Mouse (Mus musculus) ES-Bruce4 (cell line): ENCODE measurements around the gene Ltbp4.

Experiments used
- CTCF ChIP-seq: IDR thresholded peaks from one replicate; pipeline ENCODE4 v1.8.1; 2011; ENCODE audit warnings: low read depth, low read length
- EP300 ChIP-seq: IDR thresholded peaks from 2 replicates; pipeline ENCODE4 v1.6.1; 2011; ENCODE audit warnings: low read depth, low read length; ENCODE audit not compliant: insufficient read depth
- POLR2A ChIP-seq: IDR thresholded peaks from one replicate; pipeline ENCODE4 v1.8.1; 2011; ENCODE audit warnings: low read length; ENCODE audit not compliant: insufficient read depth

GRCm38 (mm10) chr7:27310306-27310705, 27.2 kb downstream of the Ltbp4 start:
- TF ChIP-seq CTCF (no peak), POLR2A (no peak), EP300 (no peak)
